Mouse (Mus musculus) right cerebral cortex, adult 18-20 months (tissue): Measurements from ENCODE around the gene Tceal7.
"Not testable (repeated sequence)": the region's sequence is repeated elsewhere in the genome, so short reads cannot be mapped to it uniquely, and the experiment has no call there.

Experiments
- DNase-seq: peaks from one replicate; pipeline ENCODE4 v3.0.0; 2022; ENCODE audit warnings: mixed read lengths

Tceal7 gene

DNA sequence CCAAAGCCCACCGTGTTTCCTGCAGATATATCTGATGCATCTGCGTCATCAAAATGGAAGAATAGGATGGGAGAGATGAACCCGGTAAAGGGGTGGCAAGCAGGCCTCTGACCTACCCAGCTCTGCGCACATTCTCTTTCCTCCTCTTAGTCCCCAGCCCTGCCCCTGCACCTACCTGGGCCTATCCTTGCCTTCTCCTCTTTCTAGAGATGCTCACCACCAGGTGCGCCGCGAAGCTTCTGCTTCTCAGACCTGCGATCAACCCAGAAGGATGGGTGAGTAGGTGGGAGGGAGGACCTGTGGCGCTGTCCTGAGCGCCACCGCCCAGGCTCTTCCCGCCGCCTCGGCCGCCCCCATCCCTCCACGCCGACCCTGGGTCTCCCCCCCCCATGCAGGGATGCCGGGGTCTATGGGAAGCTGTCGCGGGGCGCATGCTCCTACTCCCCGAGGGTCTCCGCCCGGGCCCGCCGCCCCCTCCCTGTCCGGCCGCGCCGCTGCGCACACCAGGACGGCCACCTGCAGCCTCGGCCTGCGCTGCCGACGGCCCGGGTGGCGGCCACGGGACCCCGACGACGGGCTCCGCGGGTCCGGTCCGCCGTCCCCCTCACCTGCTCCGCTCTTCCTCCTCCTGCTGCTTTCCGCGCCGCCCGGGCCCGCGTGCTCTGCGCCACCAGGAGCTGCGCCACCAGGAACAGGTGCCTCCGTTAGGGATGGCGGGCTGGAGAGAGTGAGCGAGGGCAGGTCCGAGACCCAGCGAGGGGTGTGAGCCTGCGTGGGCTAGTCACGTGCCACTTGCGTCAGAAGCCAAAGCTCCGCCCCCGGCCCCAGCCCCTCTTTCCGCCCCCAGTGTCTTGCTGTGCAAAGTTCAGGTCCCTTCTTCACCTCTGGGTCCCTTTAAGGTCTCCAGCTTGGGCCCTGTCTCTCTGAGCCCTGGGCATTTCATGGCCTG is at the start of gene Tceal7, which contains the start of gene Bex1:
Gene Tceal7, plus strand, starts transcription at position 51 of the 949 bp plus-strand sequence.
Gene Bex1, minus strand, starts transcription at position 785 of the 949 bp plus-strand sequence.
- DNase-seq: not testable (repeated sequence)

DNA sequence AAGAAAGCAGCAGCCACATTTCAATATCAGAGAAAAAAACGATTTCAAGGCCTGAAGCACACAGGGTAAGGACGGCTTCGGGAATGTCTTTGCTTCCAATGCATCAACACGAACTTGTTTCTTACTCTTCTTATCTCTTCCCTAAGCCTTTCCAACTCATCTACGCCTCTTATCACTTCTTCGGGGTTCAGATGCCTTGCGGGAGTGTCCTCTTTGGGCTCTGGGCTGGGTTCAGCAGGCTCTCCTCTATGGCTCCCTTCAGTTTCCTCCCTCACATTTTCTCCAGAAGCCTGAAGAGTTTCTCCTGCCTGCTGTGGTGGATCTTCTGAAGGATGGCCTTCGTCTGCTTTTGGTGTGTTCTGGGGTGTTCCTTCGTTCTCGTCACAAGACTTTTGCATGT is 44.0 kb upstream of the Tceal7 start:
- no peak for DNase-seq

DNA sequence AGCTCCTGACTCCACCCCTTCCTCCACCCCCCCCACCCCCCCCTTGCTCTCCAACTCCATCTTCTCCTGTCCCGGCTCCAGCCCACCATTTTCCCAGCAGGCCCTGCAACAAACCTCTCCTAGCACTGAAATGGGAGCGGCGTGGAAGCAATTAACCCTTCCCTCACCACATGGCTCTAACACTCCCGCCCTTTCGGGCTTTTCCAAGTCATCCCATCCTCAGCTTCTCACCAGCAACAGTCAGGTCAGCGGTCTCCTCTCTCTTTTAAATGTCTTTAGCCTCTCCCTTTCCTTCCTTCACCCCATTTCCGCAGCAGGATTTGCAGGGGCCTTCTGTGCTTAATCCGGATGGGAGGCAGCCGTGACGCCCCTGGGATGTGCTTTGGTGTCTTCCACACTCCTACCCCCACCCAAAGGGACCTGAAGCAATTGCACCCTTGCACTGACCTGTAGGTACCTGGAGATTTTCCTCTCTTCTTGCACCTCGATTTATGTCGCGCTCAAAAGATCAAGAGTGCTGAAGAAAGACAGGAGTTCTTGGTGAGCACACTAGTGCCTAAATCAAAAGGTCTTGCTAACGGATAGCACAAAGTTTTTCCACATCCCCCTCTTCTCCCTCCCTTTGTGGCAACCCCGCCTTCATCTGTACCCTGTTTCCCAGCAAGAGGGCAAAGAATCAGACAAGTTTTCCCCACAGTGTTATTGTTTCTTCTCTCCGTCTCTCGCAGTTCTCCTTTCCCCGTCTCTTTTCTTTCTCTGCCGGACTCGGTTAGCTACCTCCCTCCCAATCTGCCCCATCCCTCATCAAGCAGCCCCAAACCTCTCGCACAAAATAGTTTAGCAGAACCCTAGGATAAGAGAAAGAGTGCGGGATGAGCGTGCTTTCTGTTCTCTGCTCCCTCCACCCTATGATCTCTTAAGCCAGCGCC is 43.1 kb upstream of the Tceal7 start:
- peak; percentile 54 for DNase-seq

DNA sequence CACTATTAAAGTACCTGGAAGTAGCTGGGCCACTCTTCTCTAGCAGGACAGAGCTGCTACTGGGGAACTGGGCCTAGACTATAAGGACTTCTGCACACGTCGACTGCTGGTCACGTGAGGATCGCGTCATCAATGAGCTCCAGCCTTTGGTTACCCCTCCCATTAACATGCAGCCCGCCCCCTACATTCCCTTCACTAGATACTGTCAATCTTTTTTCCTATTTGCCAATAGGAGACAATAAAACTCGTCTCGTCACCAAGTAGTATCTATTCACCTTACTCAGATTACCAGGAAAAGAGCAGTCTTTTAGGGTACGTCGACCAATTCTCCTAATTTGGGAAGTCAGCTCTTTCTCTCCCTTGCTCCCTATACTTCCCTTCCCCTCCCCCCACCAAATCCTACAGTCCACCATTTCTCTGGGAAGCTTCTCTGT is 42.4 kb upstream of the Tceal7 start, which contains the start of gene Tceal8:
Gene Tceal8, minus strand, starts transcription at position 225 of the 434 bp plus-strand sequence.
- peak; percentile 80 for DNase-seq

DNA sequence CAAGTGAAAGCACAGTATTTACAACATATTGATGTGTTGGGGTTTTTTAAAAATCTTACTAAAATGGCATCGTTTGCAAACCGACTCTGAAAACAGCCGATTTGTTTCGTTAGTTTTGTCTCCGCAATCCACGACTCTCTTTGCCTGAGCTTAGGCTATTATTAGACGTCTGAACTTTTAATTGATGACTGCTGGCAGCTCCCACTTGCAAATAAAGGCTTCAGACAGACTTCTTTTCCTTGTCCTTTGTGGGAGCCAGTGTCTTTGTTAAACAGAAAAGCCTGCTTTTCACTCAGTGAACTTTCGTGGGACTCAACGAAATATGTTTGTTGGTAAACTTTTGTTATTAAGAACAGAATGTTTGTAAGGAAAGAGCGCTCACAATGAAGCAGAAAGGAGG is 41.8 kb upstream of the Tceal7 start:
- no peak for DNase-seq

DNA sequence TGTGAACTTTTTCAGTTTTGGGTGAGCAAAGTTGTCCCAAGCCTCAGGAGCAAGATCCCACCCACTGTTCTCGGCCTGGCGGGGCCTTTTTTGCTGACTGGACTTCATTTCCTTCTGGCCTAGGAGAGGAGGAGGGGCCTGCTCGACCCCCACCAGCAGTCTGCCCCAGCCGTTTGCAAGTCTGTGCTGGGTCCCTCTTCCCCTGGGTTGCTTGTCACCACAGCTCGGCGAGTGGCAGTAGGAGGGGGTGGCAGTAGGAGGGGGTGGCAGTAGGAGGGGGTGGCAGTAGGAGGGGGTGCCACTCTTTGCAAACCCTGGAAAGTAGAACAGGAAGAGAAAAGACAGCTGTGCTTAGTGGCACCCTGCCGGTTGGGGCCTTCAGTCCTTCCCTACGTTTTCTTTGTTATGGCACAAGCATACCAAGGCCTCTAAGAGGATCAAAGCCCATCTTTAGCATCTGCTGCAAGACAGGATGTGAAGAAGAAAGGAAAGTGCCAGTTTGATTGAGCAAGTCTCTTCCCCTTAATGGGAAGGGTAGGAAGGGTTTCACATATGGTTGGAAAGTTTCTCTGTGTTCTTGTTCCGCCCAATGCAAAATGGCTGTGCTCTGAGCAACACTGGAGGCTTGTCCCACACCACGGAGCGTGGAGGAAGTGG is 33.6 kb upstream of the Tceal7 start:
- no peak for DNase-seq

DNA sequence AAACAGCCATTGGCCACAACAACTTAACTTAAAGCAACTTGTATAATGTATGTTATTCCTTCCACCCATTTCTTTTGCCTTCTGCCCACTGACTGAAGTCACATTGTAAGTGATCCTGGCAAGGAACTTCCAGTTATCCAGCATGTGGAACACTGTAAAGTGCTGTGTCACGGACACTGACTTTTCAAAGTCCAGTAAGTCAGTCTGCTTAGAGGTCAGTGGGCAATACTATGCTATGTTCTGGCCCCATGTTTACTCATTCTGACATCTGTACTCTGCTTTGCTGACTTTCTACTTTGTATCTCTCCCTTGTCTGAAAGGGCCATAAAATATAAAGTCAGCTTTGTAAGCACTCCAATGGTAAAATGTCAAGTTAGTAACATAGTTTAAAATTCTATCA is 31.5 kb upstream of the Tceal7 start:
- no peak for DNase-seq

DNA sequence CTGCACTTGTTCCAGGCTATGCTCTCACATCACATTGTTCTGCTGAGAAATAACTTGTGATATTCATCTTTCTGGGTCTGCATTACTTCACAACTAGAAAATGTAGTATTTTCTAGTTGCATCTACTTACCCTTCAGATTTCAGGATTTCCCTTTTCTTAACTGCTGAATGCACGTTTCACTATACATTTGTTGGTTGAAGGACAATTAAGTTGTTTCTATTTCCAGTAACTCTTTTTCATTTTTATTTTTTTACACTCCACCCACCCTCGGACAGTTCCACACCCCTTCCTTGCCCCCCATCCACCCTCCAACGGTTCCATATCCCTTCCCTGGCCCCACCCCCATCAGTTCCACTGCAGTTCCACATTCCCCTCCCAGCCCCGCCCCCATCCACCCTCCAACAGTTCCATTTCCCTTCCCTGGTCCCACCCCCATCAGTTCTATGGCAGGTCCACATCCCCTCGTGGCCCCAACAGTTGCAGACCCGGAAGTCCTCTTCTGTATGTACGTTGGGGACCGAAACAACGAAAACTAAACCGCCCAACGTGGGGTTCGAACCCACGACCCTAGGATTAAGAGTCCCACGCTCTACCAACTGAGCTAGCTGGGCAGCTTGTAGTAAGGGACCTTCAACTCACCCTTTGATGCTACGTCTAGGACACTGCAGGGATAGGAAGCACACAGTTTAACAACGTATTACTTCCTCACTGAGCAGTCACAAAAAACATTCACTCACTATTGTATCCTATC is 19.2 kb upstream of the Tceal7 start:
- no peak for DNase-seq

DNA sequence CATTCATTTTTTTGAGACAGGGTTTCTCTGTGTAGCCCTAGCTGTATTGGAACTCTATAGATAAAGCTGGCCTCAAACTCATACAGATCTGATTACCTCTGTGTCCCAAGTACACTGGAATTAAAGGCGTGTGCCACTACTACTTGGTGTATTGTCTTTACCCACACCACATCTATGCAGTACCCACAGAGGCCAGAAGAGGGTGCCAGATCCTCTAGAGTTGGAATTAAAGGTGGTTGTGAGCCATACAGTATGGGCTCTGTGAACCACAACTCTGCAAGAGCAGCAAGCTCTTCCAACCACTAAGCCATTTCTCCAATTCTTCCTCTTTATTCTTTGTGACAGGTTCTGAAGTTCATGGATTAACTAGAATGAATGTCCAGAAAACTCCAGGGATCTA is 17.7 kb upstream of the Tceal7 start:
- DNase-seq: no peak

DNA sequence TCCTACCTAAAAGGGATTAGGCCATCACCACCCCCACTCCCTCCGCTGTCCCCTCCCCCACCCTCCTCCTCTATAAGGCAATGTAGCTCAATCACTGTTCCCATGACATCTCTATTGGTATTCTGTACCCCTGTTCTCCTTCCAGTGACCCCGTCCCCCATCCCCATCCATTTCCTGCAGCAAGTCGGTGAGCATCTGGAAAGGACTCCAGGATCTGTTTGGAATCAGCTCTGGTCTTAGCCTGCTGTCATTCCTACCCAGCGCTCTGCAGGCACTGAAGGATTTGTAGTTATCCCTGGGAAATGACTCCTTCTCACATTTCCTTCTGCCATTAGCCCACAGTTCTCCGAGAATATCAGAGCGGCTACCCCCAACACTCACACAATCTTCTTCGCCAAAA is 11.3 kb upstream of the Tceal7 start:
- no peak for DNase-seq

DNA sequence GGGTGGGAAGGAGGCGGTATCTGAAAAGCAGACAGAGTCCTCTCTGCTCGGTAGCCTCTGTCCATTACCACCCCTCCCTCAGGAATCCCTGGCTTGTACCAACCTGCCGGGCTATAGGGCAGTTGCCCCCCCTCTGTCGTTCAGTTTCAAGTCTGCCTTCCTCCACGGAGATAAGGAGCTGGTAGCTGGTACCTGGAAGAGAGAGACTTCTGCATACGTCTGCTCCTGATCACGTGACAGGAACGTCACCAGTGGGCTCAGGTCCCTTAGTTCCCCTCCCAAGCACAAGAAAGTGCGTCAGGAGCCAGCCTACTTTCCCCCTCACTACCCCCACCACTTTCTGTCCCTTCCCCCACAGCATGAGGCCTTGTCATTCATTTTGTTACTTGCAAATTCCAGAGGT is 10.9 kb upstream of the Tceal7 start, which contains the start of gene Tceal5:
Gene Tceal5, minus strand, starts transcription at position 213 of the 403 bp plus-strand sequence.
- peak; percentile 72 for DNase-seq

DNA sequence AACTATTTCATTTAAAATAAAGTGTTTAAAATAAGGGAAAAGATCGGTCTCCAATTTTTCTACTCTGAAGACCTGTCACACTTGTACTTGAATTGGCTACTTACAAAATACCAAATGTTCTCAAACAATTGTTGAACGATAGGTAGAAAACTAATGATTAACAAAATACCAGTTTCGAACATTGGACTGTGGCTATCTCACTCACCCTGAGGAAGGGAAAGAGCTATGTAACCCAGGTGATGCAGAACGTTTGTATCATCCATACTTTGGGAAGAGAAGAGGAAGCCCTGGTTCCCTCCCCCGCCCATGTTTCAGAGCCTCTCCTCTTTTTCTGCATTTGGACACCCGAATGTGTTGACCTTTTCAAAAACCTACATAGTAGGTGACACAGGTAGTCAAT is 10.2 kb upstream of the Tceal7 start:
- DNase-seq: no peak

DNA sequence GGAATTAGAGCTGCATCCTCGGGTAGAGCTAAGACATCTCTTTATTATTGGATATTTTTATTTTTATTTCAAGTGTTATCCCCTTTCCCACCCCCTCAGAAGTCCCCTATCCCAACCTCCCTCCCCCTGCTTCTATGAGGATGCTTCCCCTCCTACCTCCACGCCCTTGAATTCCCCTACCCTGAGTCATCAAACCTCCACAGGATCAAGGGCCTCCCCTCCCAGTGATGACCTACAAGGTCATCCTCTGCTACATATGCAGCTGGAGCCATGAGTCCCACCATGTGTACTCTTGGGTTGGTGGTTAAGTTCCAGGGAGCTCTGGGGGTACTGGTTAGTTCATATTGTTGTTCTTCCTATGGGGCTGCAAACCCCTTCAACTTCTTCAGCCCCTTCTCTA is 1.2 kb upstream of the Tceal7 start:
- no peak for DNase-seq

DNA sequence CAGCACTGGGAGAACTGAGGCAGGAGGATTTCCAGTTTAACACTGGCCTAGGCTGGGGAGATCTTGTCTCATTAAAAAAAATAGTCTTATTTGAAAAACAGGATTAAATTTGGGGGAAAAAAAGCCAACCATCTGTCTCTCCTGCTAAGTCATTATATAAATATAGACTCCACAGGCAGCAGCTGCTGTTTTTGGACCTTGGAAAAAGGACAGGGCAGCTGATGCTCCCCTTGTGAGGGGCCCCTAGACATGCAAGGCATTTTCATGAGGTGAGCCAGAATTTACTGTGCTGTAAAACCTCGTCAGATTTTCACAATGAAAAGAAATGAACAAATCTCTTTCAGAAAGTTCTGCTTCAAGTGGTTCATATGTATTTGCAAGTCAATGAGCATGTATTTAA is 1.7 kb downstream of the Tceal7 start:
- no peak for DNase-seq

DNA sequence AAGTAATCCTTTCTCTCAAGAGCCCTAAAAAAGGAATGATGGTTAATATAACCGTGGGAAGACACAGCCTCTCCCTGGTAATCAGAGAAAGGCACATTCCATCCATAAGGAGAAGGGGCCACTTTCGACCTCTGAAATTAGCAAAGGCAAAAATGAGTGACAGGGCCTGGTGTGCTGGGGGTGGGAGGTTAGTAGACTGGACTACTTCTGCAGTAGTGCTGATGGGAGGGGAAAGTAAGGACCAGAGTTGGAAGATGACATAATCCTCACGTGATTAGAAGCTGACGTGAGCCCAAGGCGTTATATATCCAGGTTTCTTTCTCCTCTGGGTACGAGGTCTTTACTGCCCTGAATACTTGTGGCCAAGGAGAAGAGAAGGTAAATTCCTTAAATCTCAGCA is 9.1 kb downstream of the Tceal7 start:
- DNase-seq: no peak

DNA sequence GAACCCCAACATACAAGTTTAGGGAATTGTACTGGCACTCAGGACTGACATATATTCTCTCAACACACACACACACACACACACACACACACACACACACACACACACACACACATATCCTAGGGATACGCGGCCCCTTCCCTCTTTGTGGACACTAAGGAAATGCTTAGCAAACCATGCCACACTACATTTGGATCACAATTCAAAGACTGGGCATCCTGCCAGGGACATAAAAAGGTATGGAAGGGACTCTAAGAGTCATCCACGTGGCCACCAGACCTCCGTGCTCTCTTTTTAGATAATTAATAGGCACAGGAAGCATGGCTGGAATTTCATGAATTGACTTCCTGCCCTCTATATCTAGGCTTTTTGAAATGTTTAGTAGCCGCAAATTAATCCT is 13.2 kb downstream of the Tceal7 start:
- no peak for DNase-seq

DNA sequence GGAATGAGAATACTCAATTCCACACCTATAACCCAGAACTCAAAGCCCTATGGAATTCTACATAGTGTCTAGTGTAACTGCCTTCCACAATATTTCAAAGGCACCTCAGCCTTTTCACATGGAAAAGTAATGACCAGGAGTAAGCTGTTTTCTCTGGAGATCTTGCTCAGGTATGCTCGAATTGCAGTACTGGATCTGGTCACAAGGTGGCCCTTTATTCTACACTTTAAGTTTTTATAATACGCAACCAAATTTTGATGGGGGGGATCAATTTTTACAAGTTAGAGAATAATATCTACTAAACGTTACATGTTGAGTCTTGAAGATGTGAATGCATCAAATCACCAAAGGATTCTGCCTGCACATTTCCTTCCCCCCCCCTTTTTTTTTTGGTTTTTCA is 23.5 kb downstream of the Tceal7 start:
- DNase-seq: peak; percentile 7

DNA sequence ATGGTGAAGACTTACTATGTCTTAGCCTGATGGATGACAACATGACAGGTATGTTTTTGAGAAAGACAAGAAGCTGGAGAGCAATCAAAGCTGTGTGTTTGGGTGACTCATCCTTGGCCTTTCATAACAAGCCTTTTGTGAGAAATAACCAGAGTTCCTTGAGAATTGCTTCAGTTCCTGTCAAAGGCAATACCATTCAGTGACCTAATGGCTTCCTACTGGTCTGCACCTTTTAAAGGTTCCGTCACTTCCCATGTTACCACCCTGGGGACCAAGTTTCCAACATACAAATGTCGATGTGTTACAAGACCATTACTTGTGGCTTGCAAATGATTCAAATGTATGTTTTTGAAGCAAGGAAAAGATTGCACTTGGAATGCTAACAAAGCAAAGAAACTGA is 28.6 kb downstream of the Tceal7 start:
- DNase-seq: no peak

DNA sequence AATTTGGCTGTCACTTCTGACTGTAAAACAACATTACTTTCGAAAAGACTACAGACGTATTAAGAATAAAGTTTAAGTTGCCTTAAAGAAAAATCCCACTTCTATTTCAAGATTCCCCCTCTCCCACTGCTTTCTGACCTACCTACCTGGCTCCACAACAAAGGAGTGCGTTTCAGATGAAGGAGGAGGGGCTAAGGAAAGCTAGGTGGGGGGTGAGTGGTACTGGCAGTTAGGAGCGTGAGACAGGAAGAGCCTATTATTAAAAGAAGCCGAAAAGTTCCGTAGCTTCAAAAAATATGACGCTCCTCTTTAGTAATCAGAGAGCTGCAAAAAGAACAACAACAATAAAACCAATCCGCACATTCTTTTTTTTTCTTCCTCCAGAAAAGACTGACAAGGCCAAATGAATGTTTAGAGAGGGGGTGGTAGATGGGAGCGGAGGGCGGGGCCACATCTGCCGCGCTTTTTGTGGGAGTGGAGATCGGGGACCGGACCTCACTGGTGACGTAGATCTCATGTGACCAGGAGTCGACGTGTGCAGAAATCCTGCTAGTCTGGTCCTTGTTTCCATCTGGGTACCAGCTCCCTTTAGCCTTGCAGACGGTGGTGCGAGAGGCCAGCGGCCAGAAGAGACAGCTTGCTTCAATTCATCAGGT is 30.1 kb downstream of the Tceal7 start, which contains the start of gene Tceal9:
Gene Tceal9, plus strand, starts transcription at position 506 of the 656 bp plus-strand sequence.
- DNase-seq: peak; percentile 78

DNA sequence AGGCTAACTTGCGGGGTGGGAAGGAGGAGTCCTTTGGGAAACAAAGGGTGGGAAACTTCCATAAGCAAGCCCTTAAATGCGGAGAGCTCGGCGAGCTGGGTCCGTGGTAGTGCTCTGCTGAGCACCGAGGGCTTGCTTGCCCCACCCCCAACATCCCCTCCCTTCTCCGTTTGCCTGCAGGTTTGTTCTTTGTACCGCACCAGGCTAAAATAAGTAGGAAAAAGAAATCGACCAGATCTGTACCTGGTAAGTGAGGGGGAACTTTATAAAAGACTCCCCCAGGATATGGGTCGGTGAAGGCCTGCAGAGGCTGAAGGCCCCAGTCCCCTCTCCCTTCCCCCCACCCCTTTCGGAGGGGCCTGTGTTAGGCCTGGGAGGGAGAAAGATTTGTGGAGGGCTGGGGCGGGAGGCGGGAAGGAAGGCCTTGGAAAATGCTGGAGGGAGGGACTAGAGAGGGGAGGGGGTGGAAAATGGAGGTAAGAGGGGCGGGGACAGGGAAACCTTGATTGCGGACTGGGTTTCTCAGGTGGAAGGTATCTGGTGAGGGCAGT is 31.0 kb downstream of the Tceal7 start:
- no peak for DNase-seq

DNA sequence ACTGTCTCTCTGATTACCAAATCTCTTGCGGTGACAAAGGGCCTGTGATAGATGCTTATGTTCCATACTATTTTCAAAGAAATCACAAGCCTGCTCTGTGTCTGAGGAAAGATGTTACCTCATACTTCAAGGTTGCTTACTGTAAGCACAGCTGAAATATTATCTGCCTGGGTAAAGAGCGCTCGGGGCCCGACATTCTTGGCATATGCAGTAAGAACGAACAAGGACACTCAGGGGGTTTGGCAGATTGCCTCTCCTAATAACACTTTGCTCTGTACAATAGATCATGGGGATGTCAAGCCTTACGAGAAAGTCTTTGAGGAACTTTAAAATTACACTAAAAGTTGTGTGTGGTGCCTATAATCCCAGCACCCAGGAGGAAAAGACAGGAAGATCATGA is 34.2 kb downstream of the Tceal7 start:
- no peak for DNase-seq
